Mouse (Mus musculus): Measurements from ENCODE around the gene Slc7a6.

Gene Slc7a6

DNA sequence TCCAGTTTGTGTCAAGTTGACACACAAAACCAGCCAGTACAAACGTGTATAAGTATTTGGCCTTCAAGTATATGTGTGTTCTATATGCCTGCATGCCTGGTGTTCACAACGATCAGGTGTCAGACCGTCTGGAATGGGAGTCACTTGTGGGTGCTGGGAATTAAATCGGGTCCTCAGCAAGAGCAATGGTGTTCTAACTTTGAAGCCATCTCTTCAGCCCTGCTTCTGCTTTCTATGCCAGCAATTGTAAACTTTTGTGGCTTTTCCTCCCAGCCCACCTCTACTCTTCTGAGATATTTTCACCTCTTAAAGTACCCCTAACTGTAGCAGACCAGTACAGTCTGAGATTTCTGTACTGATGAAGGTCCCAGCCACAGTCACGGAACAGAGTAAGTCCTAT lies 28.5 kb upstream of the Slc7a6 start:
- in situ Hi-C loops (cut with MboI, MseI): no loop called here

GRCm38 (mm10) chr8:106140769-106141168 lies 27.9 kb upstream of the Slc7a6 start:
- in situ Hi-C loops (cut with MboI, MseI): no loop called here

GRCm38 (mm10) chr8:106145331-106145730 lies 23.3 kb upstream of the Slc7a6 start:
- in situ Hi-C loops (cut with MboI, MseI): no loop called here

DNA sequence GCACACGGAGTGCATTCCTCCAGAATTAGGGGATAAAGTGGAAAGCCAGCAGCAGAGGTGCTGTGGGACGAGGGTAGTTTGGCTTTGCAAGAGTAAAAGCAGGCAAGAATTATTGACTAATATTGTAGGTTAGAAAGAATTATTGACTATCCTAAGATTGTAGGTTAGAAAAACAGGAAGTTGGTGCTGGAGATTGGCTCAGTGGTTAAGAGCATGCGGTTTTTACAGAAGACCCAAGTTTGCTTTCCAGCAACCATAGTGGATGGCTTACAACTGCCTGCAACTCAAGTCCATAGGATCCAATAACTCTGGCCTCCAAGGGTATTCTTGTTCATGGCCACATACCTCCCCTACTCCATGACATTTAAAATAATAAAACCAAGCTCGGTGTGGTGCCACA lies 22.6 kb upstream of the Slc7a6 start:
- in situ Hi-C loops (cut with MboI, MseI): no loop called here

GRCm38 (mm10) chr8:106147868-106148565 lies 20.6 kb upstream of the Slc7a6 start:
- in situ Hi-C loops (cut with MboI, MseI): no loop called here

DNA sequence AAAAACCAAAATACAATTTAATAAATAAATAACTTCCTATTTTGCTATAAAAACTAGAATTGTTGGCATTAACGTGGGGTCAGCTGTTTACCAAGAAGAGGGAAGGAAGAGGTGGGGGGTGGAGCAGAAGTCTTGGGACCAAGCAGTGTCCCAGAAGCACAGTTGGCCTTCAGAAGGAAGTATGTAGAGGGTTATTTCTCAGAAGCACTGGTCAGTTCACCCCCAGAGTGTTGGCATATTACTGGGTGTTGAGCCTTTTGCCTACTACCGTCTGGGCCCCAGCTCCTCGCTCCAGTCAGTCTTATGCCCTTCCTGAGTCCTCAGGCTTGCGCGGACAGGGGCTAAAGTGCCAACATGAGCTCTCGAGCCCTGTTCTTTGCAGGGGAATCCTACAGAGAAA lies 19.6 kb upstream of the Slc7a6 start:
- in situ Hi-C loops (cut with MboI, MseI): no loop called here

DNA sequence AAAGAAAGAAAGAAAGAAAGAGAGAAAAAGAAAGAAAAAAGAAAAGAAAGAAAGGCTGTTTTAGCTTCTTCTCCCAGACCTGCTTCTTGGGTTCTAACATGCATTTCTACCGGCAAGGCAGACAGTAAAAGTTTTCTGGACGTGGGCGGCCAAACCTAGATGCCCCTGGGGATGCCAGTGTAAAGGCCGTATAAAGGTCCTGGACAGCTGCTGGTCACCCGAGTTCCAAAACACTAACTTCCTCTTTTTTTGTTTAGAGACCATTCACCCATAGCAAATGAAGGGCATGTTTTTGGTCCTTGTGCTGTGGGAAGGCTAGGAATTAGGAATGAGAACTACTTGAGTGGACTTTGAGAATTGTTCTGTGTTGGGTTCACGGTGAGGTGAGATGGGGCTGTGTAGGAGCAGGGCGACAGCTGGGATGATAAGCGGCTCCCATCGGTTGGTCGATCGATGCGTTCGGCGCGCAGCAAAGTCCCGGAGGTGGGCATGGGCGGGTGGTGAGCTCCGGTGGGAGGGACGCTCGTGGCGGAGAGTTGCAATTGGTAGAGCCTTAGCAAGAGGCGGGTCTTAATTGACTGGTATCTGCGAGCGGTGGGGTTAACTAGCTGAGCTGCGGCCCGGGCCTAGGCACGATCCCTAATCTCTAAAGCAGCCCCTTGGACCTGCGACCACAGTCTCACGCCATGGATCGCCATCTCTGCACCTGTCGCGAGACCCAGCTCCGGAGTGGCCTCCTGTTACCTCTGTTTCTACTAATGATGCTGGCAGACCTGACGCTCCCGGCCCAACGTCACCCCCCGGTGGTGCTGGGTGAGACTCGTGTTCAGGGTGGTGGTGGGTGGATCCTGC lies 18.6 kb upstream of the Slc7a6 start, which contains the start of gene Pla2g15:
Gene Pla2g15, plus strand, starts transcription at position 599 of the 852 bp plus-strand sequence.
- in situ Hi-C loops (cut with MboI, MseI): no loop called here

- in situ Hi-C loops (cut with MboI, MseI): no loop called here
Observed at GRCm38 (mm10) chr8:106150653-106151000, 18.0 kb upstream of the Slc7a6 start.

- in situ Hi-C loops (cut with MboI, MseI): no loop called here
Observed at GRCm38 (mm10) chr8:106151041-106151440, 17.6 kb upstream of the Slc7a6 start.

GRCm38 (mm10) chr8:106152876-106153275 lies 15.8 kb upstream of the Slc7a6 start:
- in situ Hi-C loops (cut with MboI, MseI): no loop called here

- in situ Hi-C loops (cut with MboI, MseI): no loop called here
Observed at GRCm38 (mm10) chr8:106157419-106157818, 11.2 kb upstream of the Slc7a6 start.

DNA sequence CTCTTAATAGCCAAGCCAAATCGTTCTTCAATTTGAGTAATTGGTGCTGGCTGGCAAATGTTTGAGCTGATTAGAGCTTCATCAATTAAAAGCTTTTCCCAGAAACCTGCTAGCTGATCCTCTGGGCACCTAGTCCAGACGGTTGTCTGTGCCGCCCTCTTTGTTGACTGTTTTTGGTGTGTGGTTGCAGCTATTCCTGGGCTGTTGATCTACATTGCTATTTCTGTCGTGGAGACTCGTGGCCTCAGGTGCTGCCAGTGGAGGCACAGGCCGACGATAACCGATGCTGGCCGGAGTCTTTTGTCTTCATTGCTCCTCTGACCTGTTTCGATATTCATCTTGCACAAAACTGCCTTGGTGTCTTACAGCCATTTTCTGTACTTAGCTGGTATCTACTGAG lies 10.3 kb upstream of the Slc7a6 start:
- in situ Hi-C loops (cut with MboI, MseI): no loop called here

GRCm38 (mm10) chr8:106159876-106160275 lies 8.8 kb upstream of the Slc7a6 start:
- in situ Hi-C loops (cut with MboI, MseI): no loop called here

DNA sequence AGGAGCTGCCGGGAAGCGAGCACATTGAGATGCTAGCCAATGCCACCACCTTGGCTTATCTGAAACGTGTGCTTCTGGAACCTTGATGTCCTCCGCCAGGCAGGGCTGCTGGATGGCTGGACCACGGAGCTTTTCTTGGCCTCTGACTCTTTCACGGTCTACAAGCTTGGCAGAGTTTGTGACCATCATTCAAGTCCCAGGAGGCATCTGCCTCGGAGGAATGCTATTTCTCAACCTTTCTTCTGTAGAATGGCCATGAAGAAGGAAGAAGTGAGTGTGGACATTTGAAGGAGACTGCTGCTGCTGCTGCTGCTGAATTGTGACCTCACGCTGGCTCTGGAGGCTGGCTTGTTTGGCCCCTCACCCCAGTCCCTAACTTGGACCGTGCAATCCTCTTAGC lies 5.4 kb upstream of the Slc7a6 start:
- in situ Hi-C loops (cut with MboI, MseI): no loop called here

DNA sequence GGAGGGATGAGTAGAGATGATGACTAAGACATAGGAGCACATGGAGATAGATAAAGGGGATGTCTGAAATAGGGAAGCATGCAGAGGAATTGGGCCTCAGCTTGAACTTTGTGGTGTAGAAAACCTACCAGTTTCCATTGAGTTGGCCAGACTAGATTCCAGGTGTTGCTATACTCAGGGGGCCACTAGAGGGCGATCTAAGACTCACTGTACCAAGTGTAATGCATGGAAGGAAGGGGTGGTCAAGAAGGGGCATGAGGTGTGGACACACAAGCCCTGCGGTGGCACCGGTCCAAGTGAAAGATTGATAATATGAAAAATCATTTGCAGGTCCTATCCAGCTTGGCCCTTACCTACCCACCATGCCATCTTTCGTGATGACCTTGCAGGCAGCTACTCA lies 3.2 kb upstream of the Slc7a6 start:
- in situ Hi-C loops (cut with MboI, MseI): loop anchor here (5.0 kb wide), 2 partner anchors 47 to 247 kb away; partner anchors contain the start of genes Prmt7 and Slc7a6os

DNA sequence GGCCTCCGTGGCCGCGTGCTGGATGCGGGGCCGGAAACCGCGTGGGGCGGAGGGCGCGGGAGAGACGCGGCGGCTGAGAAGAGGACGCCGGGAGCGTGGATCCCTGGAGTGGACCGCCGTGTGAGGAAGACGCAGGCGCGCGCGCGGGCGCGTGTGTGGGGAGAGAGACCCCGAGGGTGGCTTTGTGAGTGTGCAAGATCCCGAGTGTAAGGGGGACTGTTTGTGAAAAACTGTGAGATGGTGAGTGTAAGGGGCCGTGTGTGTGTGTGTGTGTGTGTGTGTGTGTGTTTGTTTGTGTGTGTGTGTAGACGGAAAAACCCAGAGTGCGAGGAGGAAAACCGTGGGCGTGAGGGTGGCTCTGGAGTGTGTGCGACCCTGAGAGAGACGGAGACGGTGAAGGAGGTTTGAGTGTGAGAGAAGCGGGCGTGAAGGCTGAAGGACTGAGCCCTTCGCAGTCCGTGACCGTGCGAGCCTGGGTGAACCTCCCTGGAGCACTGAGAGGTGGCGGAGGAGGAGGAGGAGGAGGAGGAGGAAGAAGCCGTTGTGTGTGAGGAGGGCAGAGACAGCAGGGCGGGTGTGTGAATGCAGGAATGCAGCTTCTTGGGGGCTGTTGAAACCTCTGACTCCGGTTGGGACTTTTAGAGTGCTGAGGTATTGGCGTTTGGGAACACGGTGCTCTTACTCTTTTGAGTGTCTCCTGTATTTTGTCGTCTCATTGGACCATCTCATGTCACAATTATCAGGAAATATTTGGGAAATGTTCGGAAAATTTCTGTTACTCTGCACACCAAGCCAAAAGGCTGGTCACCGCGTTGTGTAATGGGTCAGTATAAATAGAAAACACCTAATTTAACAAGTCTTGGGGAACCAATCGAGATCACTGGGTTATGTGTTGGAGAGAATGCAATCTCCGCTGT lies 618 bp downstream of the Slc7a6 start:
- in situ Hi-C loops (cut with MboI, MseI): loop anchor here (5.0 kb wide), 2 partner anchors 43 to 243 kb away; partner anchors contain the start of genes Prmt7 and Slc7a6os

DNA sequence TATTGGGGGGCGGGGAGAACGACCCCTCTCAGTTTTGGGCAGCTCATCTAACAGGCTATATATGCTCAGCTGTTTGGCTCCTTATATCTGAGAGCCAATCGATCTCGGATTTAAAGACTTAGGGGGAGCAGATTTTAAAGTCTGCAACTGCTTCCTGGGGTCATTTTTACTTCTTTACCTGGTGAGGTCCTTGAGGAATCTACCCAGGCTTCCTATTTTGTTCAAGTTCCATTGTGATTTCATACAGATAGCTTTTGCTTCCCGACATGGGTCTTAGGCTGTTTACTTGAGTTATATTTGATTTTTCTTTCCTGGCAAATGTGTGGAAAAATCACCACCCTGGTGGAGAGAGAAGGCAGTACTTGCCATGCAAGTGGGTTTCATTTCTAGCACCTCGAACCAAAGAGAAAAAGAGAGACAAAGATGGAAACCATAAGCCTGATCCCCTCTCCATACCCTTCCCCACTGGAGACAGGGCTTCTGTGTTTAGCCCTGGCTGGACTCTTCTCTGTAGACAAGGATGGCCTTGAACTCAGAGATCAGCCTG lies 1.4 kb downstream of the Slc7a6 start:
- in situ Hi-C loops (cut with MboI, MseI): loop anchor here (5.0 kb wide), 2 partner anchors 42 to 242 kb away; partner anchors contain the start of genes Prmt7 and Slc7a6os

DNA sequence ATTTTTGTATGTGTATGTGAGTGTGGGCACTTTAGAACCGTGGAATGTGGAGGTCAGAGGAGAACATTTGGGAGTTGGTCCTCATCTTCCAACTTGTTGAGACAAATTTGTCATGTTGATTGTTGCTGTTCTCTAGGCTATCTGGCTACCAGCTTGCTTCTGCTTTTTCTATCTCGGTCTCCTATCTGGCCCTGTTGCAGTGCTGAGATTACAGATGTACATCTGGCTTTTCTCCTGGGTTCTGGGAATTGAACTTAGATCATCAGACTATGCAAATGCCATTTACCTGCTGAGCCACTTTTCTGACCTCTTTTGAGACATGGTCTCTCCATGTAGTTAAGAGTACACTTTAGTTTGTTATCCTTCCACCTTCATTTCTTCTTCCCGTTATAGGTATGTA lies 4.9 kb downstream of the Slc7a6 start:
- in situ Hi-C loops (cut with MboI, MseI): no loop called here

GRCm38 (mm10) chr8:106176891-106177290 lies 8.2 kb downstream of the Slc7a6 start:
- in situ Hi-C loops (cut with MboI, MseI): no loop called here

DNA sequence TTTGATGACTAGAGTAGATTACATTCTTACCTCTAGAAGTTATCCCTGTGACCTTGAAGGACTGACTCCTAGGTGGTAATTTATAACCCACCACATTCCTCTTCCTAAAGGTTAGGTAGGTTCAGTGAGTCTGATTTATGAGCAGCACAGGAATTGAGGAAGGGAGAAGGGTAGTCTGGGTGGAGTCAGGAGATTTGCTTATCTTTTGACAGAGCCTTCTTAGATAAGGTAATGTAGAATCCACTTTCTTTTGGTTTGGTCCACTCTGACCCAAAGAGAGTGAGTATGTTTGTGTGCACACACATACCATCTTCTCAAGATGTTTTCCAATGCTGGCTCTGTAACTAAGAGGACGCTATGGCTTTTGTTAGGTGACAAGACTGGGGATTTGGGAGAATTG lies 8.9 kb downstream of the Slc7a6 start:
- in situ Hi-C loops (cut with MboI, MseI): no loop called here

GRCm38 (mm10) chr8:106178428-106178827 lies 9.8 kb downstream of the Slc7a6 start:
- in situ Hi-C loops (cut with MboI, MseI): no loop called here

All from regulatory T cell (primary cell).